Mouse (Mus musculus): Measurements from ENCODE around the gene Prm1. TPM values are rescaled to one million over a fixed set of nuclear protein-coding genes. Genes with fewer than 3 reads are reported as not detected.

Gene Prm1
- not detected in 2 replicates for polyA plus RNA-seq (2012; rRNA removed)

DNA sequence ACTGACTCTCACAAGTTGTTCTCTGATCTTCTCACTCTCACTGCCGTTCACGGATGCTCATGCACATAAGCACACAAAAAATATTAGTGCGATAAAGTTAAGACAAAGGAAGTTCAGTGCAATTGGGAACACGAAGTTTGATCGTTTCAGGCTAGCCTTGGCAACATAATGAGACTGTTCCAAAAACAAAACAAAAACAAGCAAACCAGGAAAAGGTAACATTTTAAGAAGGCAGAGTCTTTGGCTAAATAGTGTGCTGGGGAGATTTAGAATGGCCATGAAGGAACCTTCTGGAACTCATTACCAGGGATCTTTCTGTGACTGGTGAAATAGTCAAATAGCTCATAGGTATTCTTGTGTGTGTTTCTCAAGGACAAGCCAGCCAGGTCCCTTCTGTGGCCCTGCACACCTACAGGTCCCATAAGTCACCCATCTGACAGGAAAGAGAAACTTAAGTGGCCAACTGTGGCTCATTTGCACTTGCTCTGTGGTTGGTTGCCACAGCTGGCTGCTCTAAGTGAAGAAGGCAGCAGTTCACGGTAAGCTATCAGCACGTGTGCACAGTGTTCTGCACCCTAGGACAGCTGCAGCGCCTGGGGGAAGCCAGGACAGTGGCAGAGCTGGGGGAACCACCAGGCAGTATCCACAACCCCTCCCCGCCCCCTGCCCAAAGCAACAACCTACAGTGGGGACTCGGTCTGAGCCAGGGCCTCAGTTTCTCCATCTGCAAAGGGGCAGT, at the start of gene Prm1:
Gene Prm1, minus strand, starts transcription at position 51 of the 739 bp plus-strand sequence.

DNA sequence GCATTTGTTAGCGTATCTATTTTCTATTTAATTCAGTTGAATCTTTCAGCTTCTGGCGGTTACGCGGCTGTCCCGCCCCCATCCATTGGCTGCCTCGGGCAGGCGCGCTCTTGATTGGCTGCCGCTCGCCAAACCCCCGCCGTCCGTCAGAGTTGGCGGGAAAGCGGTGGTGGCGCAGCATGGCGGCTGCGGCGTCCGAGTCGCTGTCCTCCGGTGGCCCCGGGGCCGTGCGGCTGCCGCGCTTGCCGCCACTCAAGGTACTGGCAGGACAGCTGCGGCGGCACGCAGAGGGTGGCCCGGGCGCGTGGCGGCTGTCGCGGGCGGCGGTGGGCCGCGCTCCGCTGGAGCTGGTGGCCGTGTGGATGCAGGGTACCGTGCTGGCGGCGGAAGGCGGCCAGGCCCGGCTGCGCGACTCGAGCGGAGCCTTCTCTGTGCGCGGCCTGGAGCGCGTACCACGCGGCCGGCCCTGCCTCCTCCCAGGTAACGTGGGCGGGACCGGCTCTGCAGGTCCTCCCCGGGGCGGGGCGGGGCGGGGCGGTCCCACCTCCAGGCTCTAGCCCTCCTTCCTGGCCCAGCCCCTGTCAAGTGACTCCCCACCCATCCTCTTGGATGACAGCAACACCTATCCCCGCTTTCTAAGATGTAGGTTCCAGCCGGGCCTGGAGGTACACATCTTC, 29.4 kb upstream of the Prm1 start, which contains the start of gene Rmi2:
Gene Rmi2, plus strand, starts transcription at position 149 of the 677 bp plus-strand sequence.

DNA sequence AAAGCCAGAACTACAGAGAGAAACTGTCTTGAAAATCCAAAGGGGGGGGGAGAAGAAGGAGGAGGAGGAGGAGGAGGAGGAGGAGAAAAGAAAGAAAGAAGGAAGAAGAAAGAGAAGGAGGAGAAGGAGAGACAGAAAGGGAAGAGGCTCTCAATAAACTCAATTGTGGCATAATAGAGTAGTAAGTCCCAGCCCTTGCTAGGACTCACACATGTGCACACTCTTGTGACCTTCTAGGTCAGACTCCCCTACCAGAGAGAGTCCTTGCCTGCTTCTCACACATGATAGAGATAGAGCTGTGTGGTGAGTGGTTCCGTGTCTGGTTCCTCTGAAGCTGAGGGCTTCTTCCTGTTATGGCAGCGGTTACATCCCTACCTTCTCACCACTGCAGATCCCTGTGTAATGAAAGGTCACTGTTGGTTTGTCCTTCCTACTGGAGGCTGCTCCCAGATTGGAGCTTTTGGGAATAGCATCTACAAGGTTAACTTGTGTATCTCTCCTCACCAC, 7.3 kb upstream of the Prm1 start, which contains the start of gene Gm11172:
Gene Gm11172, plus strand, starts transcription at position 51 of the 507 bp plus-strand sequence.

DNA sequence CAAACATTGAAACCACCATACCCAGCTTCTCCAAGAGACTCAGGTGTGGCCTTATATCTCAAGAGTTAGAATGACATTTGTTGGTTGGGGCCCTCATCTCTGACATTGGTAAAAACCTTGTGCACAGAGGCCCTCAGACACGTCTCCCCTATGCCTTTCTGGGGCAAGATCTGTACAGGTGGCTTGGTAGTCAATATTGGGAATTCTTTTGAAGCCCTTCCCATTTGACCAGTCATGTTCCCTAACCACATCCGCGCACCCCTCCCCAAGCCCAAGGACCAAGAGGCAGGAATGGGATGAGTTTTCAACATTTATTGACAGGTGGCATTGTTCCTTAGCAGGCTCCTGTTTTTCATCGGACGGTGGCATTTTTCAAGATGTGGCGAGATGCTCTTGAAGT, 9.6 kb downstream of the Prm1 start, which contains the start of gene Prm2:
Gene Prm2, minus strand, starts transcription at position 101 of the 400 bp plus-strand sequence.

DNA sequence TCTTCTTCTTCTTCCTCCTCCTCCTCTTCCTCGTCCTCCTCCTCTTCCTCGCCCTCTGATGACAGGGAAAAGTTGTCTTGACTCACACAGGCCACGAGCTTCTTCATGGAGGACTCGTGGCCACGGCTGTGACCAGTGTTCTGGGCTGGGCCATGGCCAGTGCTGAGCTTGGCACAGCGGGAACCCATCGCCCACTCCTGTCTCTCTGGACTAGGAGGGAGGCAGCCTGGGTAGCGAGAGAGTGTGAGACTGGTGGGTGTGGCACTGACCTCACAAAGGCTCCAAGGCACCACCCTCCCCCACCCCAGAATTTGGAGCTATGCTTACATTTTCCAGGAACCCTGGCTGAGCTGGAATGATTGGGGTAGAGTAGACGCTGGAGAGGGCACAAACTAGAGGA, 14.9 kb downstream of the Prm1 start, which contains the start of gene Prm3:
Gene Prm3, minus strand, starts transcription at position 213 of the 400 bp plus-strand sequence.

DNA sequence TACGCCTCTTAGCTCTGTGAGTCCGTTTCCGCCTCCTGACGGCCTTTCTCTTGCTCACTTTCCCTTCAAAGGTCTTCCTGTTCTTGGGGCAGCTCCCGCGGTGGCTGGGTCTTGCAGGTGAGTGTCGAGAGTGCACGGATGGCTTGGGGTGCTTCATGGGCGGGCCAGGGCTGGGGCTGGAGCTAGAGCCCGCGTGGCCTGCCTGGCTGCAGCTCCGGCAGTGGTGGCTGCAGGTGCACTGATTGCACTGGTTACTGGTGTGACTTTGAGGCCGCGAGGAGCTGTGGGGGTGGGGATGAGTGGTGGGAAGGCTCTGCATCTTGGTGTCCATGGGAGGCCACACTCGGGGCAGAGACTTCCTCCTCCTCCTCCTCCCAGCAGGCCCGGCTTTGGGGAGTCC, 17.4 kb downstream of the Prm1 start, which contains the start of gene Tnp2:
Gene Tnp2, minus strand, starts transcription at position 390 of the 400 bp plus-strand sequence.

DNA sequence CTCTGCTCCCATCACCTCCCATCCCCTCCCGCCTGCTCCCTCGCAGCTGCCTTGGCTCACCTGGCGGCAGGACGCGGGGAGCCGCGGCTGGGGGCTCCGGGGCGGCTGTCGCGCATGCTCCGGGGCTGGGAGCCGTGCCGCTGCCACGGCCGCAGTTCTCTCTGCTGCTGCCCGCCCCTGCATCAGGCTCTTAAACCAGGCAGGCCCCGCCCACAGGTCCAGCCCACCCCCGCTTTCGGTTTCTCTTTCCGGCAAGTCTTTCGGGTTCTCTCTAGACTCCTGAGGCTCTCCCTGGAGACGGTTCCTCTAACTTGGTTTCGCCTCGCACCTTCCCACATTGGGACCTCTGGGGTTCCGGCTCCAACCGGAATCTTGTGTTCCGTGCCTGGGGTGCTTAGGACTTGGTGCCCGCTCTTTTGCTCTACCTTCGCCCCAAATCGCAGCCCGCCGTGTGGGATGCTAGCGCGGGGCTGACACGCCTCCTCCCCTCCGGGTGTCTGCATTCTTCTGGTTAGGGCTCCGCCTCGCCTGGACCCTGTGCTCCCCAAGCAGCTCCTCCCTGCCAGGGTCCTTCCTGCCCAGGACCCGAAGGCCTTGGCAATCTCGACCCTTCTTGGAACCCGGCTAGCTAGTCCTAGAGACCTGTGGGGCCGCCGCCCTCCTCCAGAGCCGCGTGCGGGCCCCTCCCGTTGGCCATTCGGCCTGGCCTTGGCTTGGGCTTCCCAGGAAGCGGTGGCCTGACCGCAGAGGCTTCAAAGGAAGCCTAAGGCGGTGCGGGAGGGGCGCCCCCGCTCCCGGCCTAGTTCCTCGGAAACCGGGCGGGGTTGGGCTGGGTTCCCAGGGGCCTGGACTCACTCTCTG, 20.0 kb downstream of the Prm1 start, which contains the start of gene Socs1:
Gene Socs1, minus strand, starts transcription at position 166 of the 861 bp plus-strand sequence.

Other genes with a start within 250 kb of the Prm1 start
- 19.7 and 47.8 TPM in 2 replicates for gene Socs1, start 20.3 kb downstream of the Prm1 start, polyA plus RNA-seq (2012; rRNA removed)
- not detected in 2 replicates for gene Tnp2, start 17.2 kb downstream of the Prm1 start, polyA plus RNA-seq (2012; rRNA removed)
- gene Prm3, start 14.9 kb downstream of the Prm1 start, polyA plus RNA-seq (2012; rRNA removed), result not detected in 2 replicates
- gene Prm2, start 9.7 kb downstream of the Prm1 start, polyA plus RNA-seq (2012; rRNA removed), result 0.31 and 0.93 TPM in 2 replicates
- gene Gm11172, start 7.1 kb upstream of the Prm1 start, polyA plus RNA-seq (2012; rRNA removed), result not detected in 2 replicates
- gene Rmi2, start 29.2 kb upstream of the Prm1 start, polyA plus RNA-seq (2012; rRNA removed), result 7.8 and 8.7 TPM in 2 replicates